Mouse (Mus musculus) liver, embryonic 14.5 days (tissue): Measurements from ENCODE around the gene Krcc1. TPM values are rescaled to one million over a fixed set of nuclear protein-coding genes. Genes with fewer than 3 reads are reported as not detected.

Experiments
- ATAC-seq: fragments of 200-750 bp; cut with Nextera tagmentation; 2 replicates; pipeline ENCODE4 v1.8.0; 2017; ENCODE audit warnings: moderate number of reproducible peaks, mild to moderate bottlenecking, moderate library complexity; ENCODE audit not compliant: insufficient read depth
- DNase-seq, 3 experiments: peaks; one replicate each; pipeline ENCODE4 v3.0.0-alpha.2; 2012 to 2013; ENCODE audit warnings: low read depth in 3 of 3, low spot score in 3 of 3
- H3K27ac ChIP-seq: fragments of 300-500 bp; sonication (generic); 2 replicates; pipeline ENCODE4 v1.5.1; 2014; ENCODE audit warnings: moderate library complexity, mild to moderate bottlenecking, control low read depth, inconsistent platforms
- H3K27me3 ChIP-seq: fragments of 300-500 bp; sonication (generic); 2 replicates; pipeline ENCODE4 v1.6.1; 2014; ENCODE audit warnings: mild to moderate bottlenecking, low read length, moderate library complexity; ENCODE audit not compliant: control insufficient read depth, insufficient read depth
- H3K36me3 ChIP-seq: fragments of 300-500 bp; sonication (generic); replicated peaks from 2 replicates; pipeline ENCODE4 v1.6.1; 2014; ENCODE audit warnings: low read depth; ENCODE audit not compliant: control insufficient read depth, insufficient read depth
- H3K4me1 ChIP-seq, 2 experiments: fragments of 200-500 bp in 1 of 2; fragments of 300-500 bp in 1 of 2; sonication (generic) in 1 of 2; replicated peaks; 2 replicates each; pipeline ENCODE4 v1.6.1; 2012 to 2014; ENCODE audit warnings: antibody characterized with exemption in 1 of 2, inconsistent platforms in 1 of 2, low read length in 1 of 2; ENCODE audit not compliant: control insufficient read depth in 2 of 2, insufficient read depth in 2 of 2
- H3K4me2 ChIP-seq: fragments of 300-500 bp; sonication (generic); 2 replicates; pipeline ENCODE4 v1.6.1; 2014; ENCODE audit warnings: low read depth, mild to moderate bottlenecking, control low read depth, moderate library complexity
- H3K4me3 ChIP-seq, 2 experiments: fragments of 200-500 bp in 1 of 2; fragments of 300-500 bp in 1 of 2; sonication (generic) in 1 of 2; 2 replicates each; pipeline ENCODE4 v1.5.1; 2012 to 2014; ENCODE audit warnings: low read depth in 2 of 2, low read length in 2 of 2, mild to moderate bottlenecking in 2 of 2, control low read depth in 1 of 2, inconsistent platforms in 1 of 2, moderate library complexity in 1 of 2; ENCODE audit not compliant: insufficient read depth in 1 of 2
- H3K9ac ChIP-seq: fragments of 300-500 bp; sonication (generic); replicated peaks from 2 replicates; pipeline ENCODE4 v1.6.1; 2014; ENCODE audit warnings: mild to moderate bottlenecking, control low read depth, moderate library complexity
- H3K9me3 ChIP-seq: fragments of 300-500 bp; sonication (generic); 2 replicates; pipeline ENCODE4 v1.6.1; 2016; ENCODE audit warnings: low read length, mixed read lengths; ENCODE audit not compliant: control insufficient read depth
- CTCF ChIP-seq: IDR thresholded peaks from 2 replicates; pipeline ENCODE4 v1.5.1; 2016; ENCODE audit warnings: antibody characterized with exemption, low read depth, control low read depth
- EP300 ChIP-seq: IDR thresholded peaks from 2 replicates; pipeline ENCODE4 v1.6.1; 2016; ENCODE audit warnings: antibody characterized with exemption, low read depth
- WGBS: fragments of 180-500 bp; shearing (Covaris S2); extraction: QIAGEN DNeasy Blood & Tissue Kit; methylation state at CpG from one replicate; pipeline ENCODE4 v1.1.7; 2014; ENCODE audit not compliant: insufficient replicate concordance; 5-methylcytosine and 5-hydroxymethylcytosine counted together
- polyA plus RNA-seq, 2 experiments: library from polyadenylated mRNA; depleted of rRNA in 1 of 2; stranded (reverse) in 1 of 2; unstranded in 1 of 2; fragments of >200 nt; fragmentation: Nextera tagmentation in 1 of 2; extraction: Ambion mirVana in 1 of 2; gene quantifications; 2 replicates each; pipeline versions ENCODE4 v1.2.1 to v1.2.3; 2012 to 2014

Gene Krcc1
- polyA plus RNA-seq, 2 experiments, result 11.1 to 26.4 TPM

DNA sequence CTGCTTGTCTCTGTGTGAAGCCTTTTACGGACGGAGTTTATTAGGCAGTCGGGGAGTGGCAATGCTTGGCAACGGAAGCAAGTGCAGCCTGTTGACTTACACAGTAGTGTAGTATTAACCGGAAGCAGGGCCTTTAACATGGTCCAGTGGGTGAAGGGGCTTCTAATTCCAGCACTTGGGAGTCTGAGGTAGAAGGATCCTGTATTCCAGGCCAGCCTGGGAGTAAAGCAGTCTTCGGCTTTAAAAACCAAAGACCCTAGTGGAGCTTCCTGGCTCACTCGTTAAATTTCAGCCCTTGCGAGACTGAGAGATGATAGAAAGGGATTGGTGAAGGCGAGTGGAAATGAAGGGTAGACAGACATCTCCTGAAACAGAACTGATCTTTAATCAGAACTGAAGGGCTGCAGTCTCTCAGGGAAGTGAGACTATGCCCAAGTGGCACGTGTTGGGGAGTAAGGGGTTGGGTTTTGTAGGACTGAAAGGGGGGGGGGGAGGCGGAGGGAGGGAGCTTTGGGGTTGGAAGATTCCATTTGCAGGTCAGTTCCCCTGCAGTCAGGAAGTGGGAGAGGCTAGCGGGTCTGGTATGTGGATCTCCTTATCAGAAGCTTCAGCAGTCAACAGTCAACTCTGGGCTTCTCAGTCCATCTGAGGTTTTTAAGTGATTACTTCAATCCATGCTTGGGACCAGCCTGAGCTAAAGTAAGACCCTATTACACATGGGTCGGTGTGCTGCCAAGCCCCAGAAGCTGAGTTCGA lies 998 bp upstream of the Krcc1 start:
- DNase-seq (peak; percentile 53 to 59 (median 56)), ATAC-seq (peak; percentile 47)
- no peak for TF ChIP-seq EP300
- TF ChIP-seq CTCF, result no peak
- H3K4me2 ChIP-seq, result peak overlapping the region; percentile 97
- H3K9ac ChIP-seq, result peak overlapping the region; percentile 74
- peak overlapping the region; percentile 54 to 77 for H3K4me3 ChIP-seq
- H3K27ac ChIP-seq, result peak overlapping the region; percentile 89
- no peaks in the 10 kb centered on the region for H3K27me3 ChIP-seq
- peaks cover 8 to 19% of the 10 kb centered on the region in 2 experiments for H3K4me1 ChIP-seq
- 13% methylated on average over 13 of the region's 14 CpGs for WGBS
- H3K9me3 ChIP-seq, result no peaks in the 10 kb centered on the region
- no peaks in the 10 kb centered on the region for H3K36me3 ChIP-seq

- DNase-seq (no peak), ATAC-seq (no peak; the same call in 1 of the 2 replicates)
- H3K4me2 ChIP-seq, result peak overlapping the region; percentile 97
- 2% methylated on average over 8 of the region's 8 CpGs for WGBS
- no peaks in the 10 kb centered on the region for H3K27me3 ChIP-seq
- no peaks in the 10 kb centered on the region for H3K9me3 ChIP-seq
- H3K27ac ChIP-seq, result peak overlapping the region; percentile 89
- no peak for TF ChIP-seq CTCF
- TF ChIP-seq EP300, result no peak
- H3K4me3 ChIP-seq, result peak overlapping the region; percentile 54 to 77
- peak overlapping the region; percentile 74 for H3K9ac ChIP-seq
- no peaks in the 10 kb centered on the region for H3K36me3 ChIP-seq
- peaks cover 8 to 19% of the 10 kb centered on the region in 2 experiments for H3K4me1 ChIP-seq
These were observed 454 bp upstream of the Krcc1 start for GRCm38 (mm10) chr6:71271057-71271388.

DNA sequence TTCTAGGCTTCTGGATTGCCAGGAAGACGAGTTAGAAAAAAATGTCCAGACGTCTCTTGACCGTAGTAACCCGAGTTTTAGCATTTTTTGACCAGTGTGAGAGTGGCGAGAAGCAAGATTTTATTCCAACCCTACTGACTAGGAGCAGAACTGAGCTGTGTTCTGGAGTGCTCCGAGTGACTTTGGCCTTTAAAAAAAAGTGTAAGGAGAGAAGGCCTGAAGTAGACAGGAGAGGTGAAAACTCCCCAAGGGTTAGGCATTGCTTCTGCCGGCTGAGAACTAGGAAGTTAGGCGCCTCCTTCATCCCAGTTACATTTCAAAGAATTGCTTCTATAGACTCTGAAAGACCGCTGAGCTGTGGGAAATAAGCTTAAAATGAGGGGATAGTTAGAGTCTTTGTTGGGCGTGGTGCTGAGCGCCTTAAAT lies 852 bp downstream of the Krcc1 start:
- Histone ChIP-seq H3K27me3 (no peaks in the 10 kb centered on the region), H3K4me1 (peaks cover 8 to 19% of the 10 kb centered on the region in 2 experiments), H3K27ac (peak overlapping the region; percentile 69), H3K9me3 (no peaks in the 10 kb centered on the region), H3K36me3 (no peaks in the 10 kb centered on the region), H3K4me2 (peak overlapping the region; percentile 97), H3K4me3 (peak overlapping the region; percentile 77 to 90), H3K9ac (peak overlapping the region; percentile 92)
- no peak for TF ChIP-seq EP300
- no peak for TF ChIP-seq CTCF
- DNase-seq, result peak in 1 of 3 experiments; percentile 23
- ATAC-seq, result no peak
- under 1% methylated on average over 11 of the region's 11 CpGs for WGBS

- Histone ChIP-seq H3K9me3 (no peaks in the 10 kb centered on the region), H3K4me3 (no peak overlapping the region), H3K4me1 (peaks cover 8 to 19% of the 10 kb centered on the region in 2 experiments), H3K36me3 (no peaks in the 10 kb centered on the region), H3K9ac (no peak overlapping the region), H3K27me3 (no peaks in the 10 kb centered on the region), H3K27ac (no peak overlapping the region), H3K4me2 (no peak overlapping the region)
- WGBS, result 86% methylated on average over 1 of the region's 1 CpGs
- TF ChIP-seq CTCF (no peak), EP300 (no peak)
- DNase-seq (no peak), ATAC-seq (no peak)
These were observed 2.2 kb downstream of the Krcc1 start for GRCm38 (mm10) chr6:71273715-71274114.

GRCm38 (mm10) chr6:71274621-71275020 lies 3.1 kb downstream of the Krcc1 start:
- TF ChIP-seq CTCF (no peak), EP300 (no peak)
- H3K27ac ChIP-seq, result no peak overlapping the region
- no peaks in the 10 kb centered on the region for H3K27me3 ChIP-seq
- DNase-seq (no peak), ATAC-seq (no peak)
- H3K4me1 ChIP-seq, result peaks cover 8 to 19% of the 10 kb centered on the region in 2 experiments
- H3K36me3 ChIP-seq, result no peaks in the 10 kb centered on the region
- H3K4me2 ChIP-seq, result no peak overlapping the region
- no peak overlapping the region for H3K9ac ChIP-seq
- no peaks in the 10 kb centered on the region for H3K9me3 ChIP-seq
- H3K4me3 ChIP-seq, result no peak overlapping the region
- 68% methylated on average over 1 of the region's 1 CpGs for WGBS
